Mouse (Mus musculus) CH12.LX (cell line): ENCODE measurements at regions not wholly inside any gene's neighbourhood (a gene's known extent, or its start where the extent isn't known, plus 50 kb on each side); places are given as distances from the start of the nearest gene placed in this dataset.

Experiments
- DNase-seq: peaks from one replicate; pipeline ENCODE4 v3.0.0-alpha.2; 2013; ENCODE audit errors: extremely low read depth
- H3K27ac ChIP-seq: 2 replicates; pipeline ENCODE4 v1.5.1; 2012; ENCODE audit warnings: low read depth, mild to moderate bottlenecking, control low read depth, moderate library complexity; ENCODE audit not compliant: insufficient read depth
- H3K27me3 ChIP-seq: replicated peaks from 2 replicates; pipeline ENCODE3; 2012; ENCODE audit warnings: inconsistent platforms
- H3K36me3 ChIP-seq, 2 experiments: replicated peaks in 1 of 2; 2 replicates each; pipeline versions ENCODE3 to v1.6.1; 2012; ENCODE audit warnings: inconsistent platforms in 1 of 2, low read length in 1 of 2, mild to moderate bottlenecking in 1 of 2, mixed read lengths in 1 of 2, moderate library complexity in 1 of 2; ENCODE audit not compliant: control insufficient read depth in 1 of 2, insufficient read depth in 1 of 2
- H3K4me1 ChIP-seq, 2 experiments: 2 replicates each; pipeline ENCODE4 v1.6.1; 2012; ENCODE audit warnings: inconsistent platforms in 1 of 2, moderate library complexity in 1 of 2; ENCODE audit not compliant: insufficient read depth in 2 of 2, control insufficient read depth in 1 of 2
- H3K4me2 ChIP-seq: 2 replicates; pipeline ENCODE4 v1.6.1; 2012; ENCODE audit warnings: low read depth, mild to moderate bottlenecking, control low read depth; ENCODE audit not compliant: poor library complexity, insufficient read depth, severe bottlenecking
- H3K4me3 ChIP-seq, 3 experiments: fragments of 150-350 bp in 1 of 3; sonication (generic) in 1 of 3; replicated peaks in 1 of 3; 2 replicates each; pipeline versions ENCODE3 to v1.5.1; 2011 to 2012; ENCODE audit warnings: low read depth in 2 of 3, low read length in 2 of 3, mild to moderate bottlenecking in 2 of 3, moderate library complexity in 2 of 3, control low read depth in 1 of 3, improper control_type of control experiment in 1 of 3, inconsistent platforms in 1 of 3, mixed read lengths in 1 of 3; ENCODE audit not compliant: poor library complexity in 1 of 3
- H3K79me2 ChIP-seq: replicated peaks from 2 replicates; pipeline ENCODE4 v1.6.1; 2012; ENCODE audit warnings: mild to moderate bottlenecking, moderate library complexity; ENCODE audit not compliant: control insufficient read depth, poor library complexity, insufficient read depth, severe bottlenecking; ENCODE audit errors: extremely low read depth
- H3K9ac ChIP-seq: 2 replicates; pipeline ENCODE4 v1.6.1; 2012; ENCODE audit warnings: low read depth, mild to moderate bottlenecking, control low read depth, moderate library complexity; ENCODE audit not compliant: insufficient read depth
- H3K9me3 ChIP-seq: replicated peaks from 2 replicates; pipeline ENCODE3; 2012; ENCODE audit warnings: low read length, inconsistent platforms, mixed read lengths
- BHLHE40 ChIP-seq: IDR thresholded peaks from 2 replicates; pipeline ENCODE4 v1.6.1; 2011; ENCODE audit warnings: mild to moderate bottlenecking, low read depth, low read length, improper control_type of control experiment
- CHD2 ChIP-seq: IDR thresholded peaks from 2 replicates; pipeline ENCODE4 v1.6.1; 2011; ENCODE audit warnings: low read length, improper control_type of control experiment
- EP300 ChIP-seq: IDR thresholded peaks from 2 replicates; pipeline ENCODE4 v1.6.1; 2011; ENCODE audit warnings: low read length, improper control_type of control experiment
- ETS1 ChIP-seq: conservative IDR thresholded peaks from 2 replicates; pipeline ENCODE4 v1.6.1; 2012; ENCODE audit warnings: low read depth, mild to moderate bottlenecking, inconsistent platforms, low read length, improper control_type of control experiment, moderate library complexity
- HCFC1 ChIP-seq: IDR thresholded peaks from 2 replicates; pipeline ENCODE4 v1.6.1; 2012; ENCODE audit warnings: low read depth, mild to moderate bottlenecking, inconsistent platforms, low read length, improper control_type of control experiment
- KAT2A ChIP-seq: IDR thresholded peaks from 2 replicates; pipeline ENCODE4 v1.6.1; 2012; ENCODE audit warnings: low read length, improper control_type of control experiment, inconsistent platforms; ENCODE audit not compliant: insufficient replicate concordance
- MYC ChIP-seq: IDR thresholded peaks from 2 replicates; pipeline ENCODE4 v1.6.1; 2011; ENCODE audit warnings: low read depth, mild to moderate bottlenecking, improper control_type of control experiment, low read length
- NRF1 ChIP-seq: IDR thresholded peaks from 2 replicates; pipeline ENCODE4 v1.6.1; 2014; ENCODE audit warnings: low read depth, mild to moderate bottlenecking, inconsistent platforms, low read length, improper control_type of control experiment, moderate library complexity
- RAD21 ChIP-seq: IDR thresholded peaks from 2 replicates; pipeline ENCODE4 v1.6.1; 2011; ENCODE audit warnings: low read depth, mild to moderate bottlenecking, low read length, improper control_type of control experiment, moderate library complexity
- RCOR1 ChIP-seq: conservative IDR thresholded peaks from 2 replicates; pipeline ENCODE4 v1.6.1; 2012; ENCODE audit warnings: low read depth, mild to moderate bottlenecking, inconsistent platforms, low read length, improper control_type of control experiment
- SMC3 ChIP-seq: IDR thresholded peaks from 2 replicates; pipeline ENCODE4 v1.6.1; 2011; ENCODE audit warnings: low read depth, low read length, improper control_type of control experiment
- TBP ChIP-seq: conservative IDR thresholded peaks from 2 replicates; pipeline ENCODE4 v1.6.1; 2011; ENCODE audit warnings: low read depth, low read length, improper control_type of control experiment
- TCF12 ChIP-seq: IDR thresholded peaks from 2 replicates; pipeline ENCODE4 v1.6.1; 2014; ENCODE audit warnings: low read depth, mild to moderate bottlenecking, inconsistent platforms, low read length, improper control_type of control experiment
- UBTF ChIP-seq: IDR thresholded peaks from 2 replicates; pipeline ENCODE4 v1.6.1; 2012; ENCODE audit warnings: low read depth, mild to moderate bottlenecking, inconsistent platforms, low read length, improper control_type of control experiment, moderate library complexity
- USF1 ChIP-seq: IDR thresholded peaks from 2 replicates; pipeline ENCODE4 v1.6.1; 2014; ENCODE audit warnings: low read depth, mild to moderate bottlenecking, inconsistent platforms, low read length, improper control_type of control experiment
- ZC3H11A ChIP-seq: IDR thresholded peaks from 2 replicates; pipeline ENCODE4 v1.6.1; 2012; ENCODE audit warnings: low read depth, mild to moderate bottlenecking, inconsistent platforms, low read length, improper control_type of control experiment
- dilution Hi-C: fragments of 300-500 bp; cut with MboI; formaldehyde crosslinking; loops from 2 replicates; pipeline ENCODE4 v1.14.3; 2020; ENCODE audit warnings: low sequenced_read_pairs; ENCODE audit not compliant: extremely low pct_unique_long_range_greater_than_20kb, extremely low pct_ligation_motif_present
- in situ Hi-C: fragments of 300-500 bp; cut with MboI; formaldehyde crosslinking; loops from 3 replicates; pipeline ENCODE4 v1.14.3; 2019; ENCODE audit warnings: low sequenced_read_pairs, low pct_ligation_motif_present, low pct_unique_long_range_greater_than_20kb, mixed read lengths

DNA sequence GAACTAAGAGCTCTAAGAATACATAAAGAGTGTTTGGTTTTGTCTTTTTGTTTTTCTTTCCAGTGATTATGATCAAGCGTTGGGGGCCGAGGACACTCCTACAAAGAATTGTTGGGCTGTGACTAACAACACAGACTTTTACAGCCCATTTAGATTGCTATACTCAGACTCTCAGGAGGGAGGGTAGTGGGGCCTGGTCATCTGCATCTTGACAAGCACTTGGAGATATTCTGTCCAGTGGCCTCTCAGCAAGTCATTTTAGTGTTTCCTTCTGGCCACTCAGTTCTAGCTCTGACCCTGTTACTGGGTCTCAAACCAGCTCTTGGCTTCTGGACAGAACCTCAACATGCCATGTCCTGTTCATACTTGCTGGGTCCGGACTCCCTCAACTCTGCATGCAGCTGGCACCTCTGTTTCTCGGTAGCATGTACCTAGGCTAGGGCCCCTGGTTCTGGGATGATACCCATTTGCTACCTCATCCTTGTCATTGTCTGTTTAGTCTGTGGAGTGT is 279.6 kb downstream of the Gm49356 start:
- no peaks in the 10 kb centered on the region for H3K79me2 ChIP-seq
- no peak overlapping the region for H3K4me2 ChIP-seq
- H3K27me3 ChIP-seq = no peaks in the 10 kb centered on the region
- TF ChIP-seq NRF1 (no peak), CHD2 (no peak), RCOR1 (no peak), EP300 (no peak), KAT2A (no peak), UBTF (no peak), HCFC1 (no peak), USF1 (no peak), TBP (no peak), SMC3 (no peak)
- H3K4me1 ChIP-seq = peaks cover 5 to 11% of the 10 kb centered on the region in 2 experiments
- H3K27ac ChIP-seq = no peak overlapping the region
- peaks cover 4% of the 10 kb centered on the region for H3K9me3 ChIP-seq
- DNase-seq = no peak
- no peak overlapping the region for H3K9ac ChIP-seq
- no peaks in the 10 kb centered on the region for H3K36me3 ChIP-seq
- dilution Hi-C loops = no loop called here
- no peak overlapping the region for H3K4me3 ChIP-seq
- in situ Hi-C loops = no loop called here

GRCm38 (mm10) chr15:59169237-59169797 is 280.2 kb downstream of the Gm49356 start:
- Histone ChIP-seq H3K9ac (no peak overlapping the region), H3K4me3 (no peak overlapping the region), H3K27me3 (no peaks in the 10 kb centered on the region), H3K9me3 (peaks cover 4% of the 10 kb centered on the region), H3K4me2 (no peak overlapping the region), H3K79me2 (no peaks in the 10 kb centered on the region)
- dilution Hi-C loops = no loop called here
- DNase-seq = peak; percentile 38
- TF ChIP-seq SMC3 = no peak
- no peak for TF ChIP-seq MYC
- TF ChIP-seq RAD21 = no peak
- TF ChIP-seq ETS1 = 0 out of 2 replicates have a peak, but pooled peaks have one; percentile 18
- no peak for TF ChIP-seq CHD2
- TF ChIP-seq TCF12 = no peak
- peak; percentile 53 for TF ChIP-seq BHLHE40
- TF ChIP-seq ZC3H11A = no peak
- TF ChIP-seq, all 38 proteins: peak for 2
- Histone ChIP-seq H3K27ac (no peak overlapping the region), H3K4me1 (peaks cover 5 to 17% of the 10 kb centered on the region in 2 experiments), H3K36me3 (no peaks in the 10 kb centered on the region)
- in situ Hi-C loops = no loop called here
